Mouse (Mus musculus): ENCODE results near the gene Mfsd4b1. TPM values are rescaled to one million over a fixed set of nuclear protein-coding genes. Genes with fewer than 3 reads are reported as not detected.
A peak's percentile ranks its signal among the peaks of the same experiment; 100 is the strongest.

Gene Mfsd4b1
- polyA plus RNA-seq, 1 experiment from 2014 or later: 0.56 TPM

DNA sequence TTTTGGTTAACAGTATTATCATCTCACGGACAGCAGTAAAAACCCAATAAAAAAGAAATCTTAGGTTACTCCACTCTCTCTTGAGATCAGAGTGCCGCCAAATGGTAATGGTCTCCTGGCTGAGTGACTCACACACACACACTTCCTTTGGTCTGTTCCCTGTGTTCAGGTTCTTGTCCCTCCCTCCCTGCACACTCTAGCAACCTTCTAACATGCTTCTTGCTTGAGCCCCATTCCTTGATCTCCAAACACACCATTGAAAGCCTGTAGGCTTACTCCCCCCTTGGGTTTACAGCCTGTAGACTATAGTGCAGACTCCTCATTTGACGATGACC lies 33.7 kb upstream of the Mfsd4b1 start:
- no peak for ATAC-seq (ENCODE audit: low read depth)

DNA sequence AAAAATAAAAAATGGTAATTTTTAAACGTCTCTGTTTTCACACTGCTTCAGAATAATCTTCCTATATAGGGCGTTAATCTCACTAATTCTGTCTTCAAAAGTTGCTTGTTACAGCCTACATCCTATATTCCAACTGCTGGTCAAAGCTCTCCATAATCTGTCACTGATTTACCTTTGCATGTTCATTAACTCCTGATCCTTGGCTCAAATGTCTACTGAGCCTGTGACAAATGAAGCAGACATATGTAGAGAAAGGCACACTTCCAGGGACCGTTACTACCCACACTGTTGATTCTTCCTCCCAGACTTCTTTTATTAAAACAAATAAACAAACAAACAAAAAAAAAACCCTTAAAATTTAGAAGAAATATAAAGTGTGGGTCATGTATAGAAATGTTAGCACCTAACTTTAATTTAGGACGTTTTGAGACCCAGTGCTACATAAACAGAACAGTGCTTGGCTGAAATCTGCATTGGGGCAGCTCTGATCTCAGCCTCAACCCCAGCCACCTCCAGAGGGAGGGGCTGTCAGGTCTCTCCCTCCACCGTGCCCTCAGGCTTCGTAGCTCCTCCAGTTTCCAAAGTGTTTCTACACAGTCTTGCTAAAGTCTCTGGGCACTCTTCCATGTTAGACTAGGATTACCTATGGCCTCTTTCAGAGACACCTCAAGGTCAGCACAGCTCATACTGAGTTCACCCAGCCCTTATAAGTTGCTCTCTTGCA lies 33.2 kb upstream of the Mfsd4b1 start:
- Histone ChIP-seq H3K9ac (no peak overlapping the region), H3K36me3 (peaks cover 59% of the 10 kb centered on the region), H3K27ac (no peak overlapping the region), H3K4me2 (no peak overlapping the region), H3K4me3 (replicated peaks) (no peak overlapping the region), H3K9me3 (replicated peaks) (no peaks in the 10 kb centered on the region), H3K27me3 (no peaks in the 10 kb centered on the region), H3K4me1 (replicated peaks) (peaks cover 14% of the 10 kb centered on the region; the same call in 1 of the 2 replicates)
- ATAC-seq (ENCODE audit: low read depth) (no peak), DNase-seq (no peak)
- 62% methylated on average over 6 of the region's 6 CpGs for WGBS (ENCODE audit: insufficient replicate concordance)

More for the DNA sequence above, 33.7 kb upstream of the Mfsd4b1 start:
- Histone ChIP-seq H3K36me3 (peaks cover 54% of the 10 kb centered on the region), H3K4me3 (replicated peaks) (no peak overlapping the region), H3K9me3 (replicated peaks) (no peaks in the 10 kb centered on the region), H3K9ac (no peak overlapping the region), H3K27ac (no peak overlapping the region), H3K4me2 (no peak overlapping the region), H3K4me1 (replicated peaks) (peaks cover 14% of the 10 kb centered on the region; the same call in 1 of the 2 replicates), H3K27me3 (no peaks in the 10 kb centered on the region)
- DNase-seq: no peak
- 91% methylated on average over 3 of the region's 3 CpGs for WGBS (ENCODE audit: insufficient replicate concordance)

DNA sequence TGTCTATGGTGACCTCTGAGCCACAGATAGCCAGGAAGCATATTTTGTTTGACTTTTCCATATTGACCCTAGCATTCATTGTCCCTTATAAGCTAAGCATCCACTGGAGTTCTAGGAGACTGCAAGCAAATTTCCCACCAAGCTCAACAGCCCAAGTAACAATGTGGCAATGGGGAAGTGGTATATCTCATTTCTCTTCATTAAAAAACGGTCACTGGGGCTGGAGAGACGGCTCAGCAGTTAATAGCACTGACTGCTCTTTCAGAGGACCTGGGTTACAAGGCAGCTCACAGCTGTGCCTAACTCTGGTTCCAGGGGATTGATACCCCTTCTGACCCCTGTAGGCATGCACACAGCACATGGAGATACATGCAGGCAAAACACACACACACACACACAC lies 32.5 kb upstream of the Mfsd4b1 start:
- no peak overlapping the region for H3K9ac ChIP-seq
- H3K9me3 ChIP-seq (replicated peaks): no peaks in the 10 kb centered on the region
- 48% methylated on average over 2 of the region's 2 CpGs for WGBS (ENCODE audit: insufficient replicate concordance)
- DNase-seq (no peak), ATAC-seq (ENCODE audit: low read depth) (no peak)
- H3K4me1 ChIP-seq (replicated peaks): peaks cover 14% of the 10 kb centered on the region; the same call in 1 of the 2 replicates
- peaks cover 65% of the 10 kb centered on the region for H3K36me3 ChIP-seq
- no peak overlapping the region for H3K4me3 ChIP-seq (replicated peaks)
- H3K27ac ChIP-seq: no peak overlapping the region
- H3K4me2 ChIP-seq: no peak overlapping the region
- no peaks in the 10 kb centered on the region for H3K27me3 ChIP-seq

DNA sequence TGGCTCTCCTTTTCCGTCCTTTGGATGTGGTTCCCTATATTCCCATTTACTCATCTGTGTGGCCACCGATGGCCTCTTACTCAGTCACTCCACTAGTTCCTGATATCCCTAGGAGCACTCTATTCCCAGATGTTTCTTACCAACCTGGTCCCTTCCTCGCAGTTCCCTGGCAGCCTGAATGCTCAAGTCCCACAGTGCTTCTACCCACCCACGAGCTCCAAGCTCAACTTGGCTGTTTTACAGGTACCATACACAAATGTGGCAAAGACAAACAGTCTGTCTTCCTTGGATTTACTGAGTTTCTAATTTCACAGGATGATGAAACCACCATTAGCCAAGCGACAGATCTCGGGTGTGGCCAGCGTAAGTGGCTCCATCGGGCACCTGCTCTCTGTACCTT lies 29.4 kb upstream of the Mfsd4b1 start:
- Histone ChIP-seq H3K4me2 (no peak overlapping the region), H3K36me3 (peaks cover 77% of the 10 kb centered on the region), H3K27me3 (no peaks in the 10 kb centered on the region), H3K27ac (no peak overlapping the region), H3K9me3 (replicated peaks) (no peaks in the 10 kb centered on the region), H3K9ac (no peak overlapping the region), H3K4me3 (replicated peaks) (no peak overlapping the region), H3K4me1 (replicated peaks) (0 out of 2 replicates have a peak, but pooled peaks cover 10% of the 10 kb centered on the region)
- ATAC-seq (ENCODE audit: low read depth) (no peak), DNase-seq (no peak)
- WGBS (ENCODE audit: insufficient replicate concordance): 85% methylated on average over 8 of the region's 8 CpGs

DNA sequence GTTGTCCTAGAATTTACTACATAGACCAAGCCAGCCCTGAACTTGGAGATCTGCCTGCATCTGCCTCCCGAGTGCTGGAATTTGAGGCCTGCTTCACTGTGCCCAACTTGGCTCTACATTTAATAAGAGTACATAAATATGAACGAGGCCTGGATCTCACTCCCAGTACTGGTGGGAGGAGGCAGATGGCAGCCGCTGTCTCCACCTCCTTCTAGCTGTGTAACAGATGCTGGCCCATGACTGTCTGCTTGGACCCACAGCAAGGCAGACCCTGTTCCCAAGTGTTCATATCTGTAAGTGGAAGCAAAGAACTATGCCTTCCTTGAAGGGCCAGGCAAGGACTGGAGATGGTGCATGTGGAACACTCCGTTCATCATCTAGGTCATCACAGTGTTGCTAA lies 28.8 kb upstream of the Mfsd4b1 start:
- no peak overlapping the region for H3K27ac ChIP-seq
- H3K4me3 ChIP-seq (replicated peaks): no peak overlapping the region
- DNase-seq (no peak), ATAC-seq (ENCODE audit: low read depth) (no peak)
- no peaks in the 10 kb centered on the region for H3K9me3 ChIP-seq (replicated peaks)
- H3K9ac ChIP-seq: no peak overlapping the region
- 82% methylated on average over 4 of the region's 4 CpGs for WGBS (ENCODE audit: insufficient replicate concordance)
- peaks cover 75% of the 10 kb centered on the region for H3K36me3 ChIP-seq
- H3K4me2 ChIP-seq: no peak overlapping the region
- no peaks in the 10 kb centered on the region for H3K27me3 ChIP-seq
- H3K4me1 ChIP-seq (replicated peaks): 0 out of 2 replicates have a peak, but pooled peaks cover 10% of the 10 kb centered on the region

DNA sequence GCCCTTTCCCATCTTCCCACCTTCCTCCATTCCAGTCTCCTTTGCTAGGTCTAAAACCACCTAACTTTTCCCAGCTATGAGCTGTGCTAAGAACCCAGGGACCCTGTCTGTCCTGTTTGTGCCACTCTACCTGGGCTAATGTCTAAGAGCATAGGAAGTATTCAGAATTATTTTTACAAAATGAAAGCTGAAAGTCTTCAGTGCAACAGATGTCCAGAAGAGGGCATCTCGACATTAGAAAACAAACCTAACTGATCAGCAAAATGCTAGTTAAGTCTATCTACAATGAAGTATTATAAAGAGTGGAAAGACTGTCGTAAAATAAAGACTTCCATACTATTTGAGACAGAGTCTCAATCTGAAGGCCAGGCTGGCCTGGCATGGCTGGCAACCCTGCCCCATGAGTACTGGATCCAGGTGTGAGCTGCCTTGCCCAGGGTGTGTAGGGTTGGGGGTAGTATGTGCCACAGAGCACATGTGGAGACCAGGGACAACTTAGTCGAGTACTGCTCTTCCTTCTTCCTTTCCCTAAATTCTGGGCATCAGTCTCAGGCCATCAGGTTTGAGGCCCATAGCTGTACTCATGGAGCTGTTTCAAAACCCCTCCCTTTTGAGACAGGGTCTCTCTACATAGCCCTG lies 28.3 kb upstream of the Mfsd4b1 start:
- peaks cover 75% of the 10 kb centered on the region for H3K36me3 ChIP-seq
- no peak overlapping the region for H3K27ac ChIP-seq
- no peak overlapping the region for H3K4me3 ChIP-seq (replicated peaks)
- H3K9me3 ChIP-seq (replicated peaks): no peaks in the 10 kb centered on the region
- H3K9ac ChIP-seq: no peak overlapping the region
- 0 out of 2 replicates have a peak, but pooled peaks cover 8% of the 10 kb centered on the region for H3K4me1 ChIP-seq (replicated peaks)
- DNase-seq: no peak
- no peak overlapping the region for H3K4me2 ChIP-seq
- H3K27me3 ChIP-seq: no peaks in the 10 kb centered on the region
- 65% methylated on average over 3 of the region's 3 CpGs for WGBS (ENCODE audit: insufficient replicate concordance)
- peak; percentile 41; the same call in 1 of the 2 replicates for ATAC-seq (ENCODE audit: low read depth)

DNA sequence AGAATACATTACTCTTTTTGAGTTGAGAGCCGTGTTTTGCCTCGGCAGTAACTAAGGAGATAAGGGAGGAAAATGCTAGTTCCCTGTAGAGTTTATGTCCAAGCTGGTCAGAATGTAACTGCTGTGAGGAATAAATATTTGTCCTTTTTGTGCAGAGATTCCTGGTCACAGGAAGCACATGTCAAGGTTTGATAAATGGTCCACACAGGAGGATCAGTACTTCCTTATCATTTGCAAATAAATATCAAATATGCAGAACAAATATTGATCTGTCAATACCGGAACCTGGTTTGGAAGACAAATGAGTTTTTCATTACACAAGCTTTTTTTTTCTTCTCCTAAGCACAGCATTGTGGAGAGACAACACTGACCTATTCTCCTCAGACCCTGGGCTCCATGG lies 26.9 kb upstream of the Mfsd4b1 start:
- Histone ChIP-seq H3K9ac (no peak overlapping the region), H3K4me3 (replicated peaks) (no peak overlapping the region), H3K27ac (no peak overlapping the region), H3K36me3 (peaks cover 68% of the 10 kb centered on the region), H3K4me2 (no peak overlapping the region), H3K4me1 (replicated peaks) (0 out of 2 replicates have a peak, but pooled peaks cover 4% of the 10 kb centered on the region), H3K9me3 (replicated peaks) (no peaks in the 10 kb centered on the region), H3K27me3 (no peaks in the 10 kb centered on the region)
- DNase-seq (no peak), ATAC-seq (ENCODE audit: low read depth) (no peak)
- 75% methylated on average over 3 of the region's 3 CpGs for WGBS (ENCODE audit: insufficient replicate concordance)

DNA sequence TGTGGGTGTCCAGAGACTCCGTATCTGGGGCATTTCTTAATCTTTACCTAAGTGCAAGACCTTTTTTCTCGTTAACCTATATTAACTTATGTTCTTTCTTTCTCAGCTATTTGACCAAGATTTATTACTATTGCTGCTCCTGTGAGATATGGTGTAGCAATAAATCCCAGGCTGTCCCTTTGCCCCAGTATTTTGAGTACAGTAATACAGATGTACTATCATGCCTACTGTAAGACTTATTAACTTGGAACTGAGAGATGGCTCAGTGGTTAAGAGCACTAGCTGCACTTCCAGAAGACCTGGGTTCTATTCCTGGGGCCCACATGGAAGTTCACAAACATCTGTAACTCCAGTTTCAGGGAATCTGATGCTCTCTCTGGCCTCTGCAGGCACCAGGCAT lies 25.7 kb upstream of the Mfsd4b1 start:
- Histone ChIP-seq H3K4me1 (replicated peaks) (0 out of 2 replicates have a peak, but pooled peaks cover 2% of the 10 kb centered on the region), H3K4me2 (no peak overlapping the region), H3K27ac (no peak overlapping the region), H3K4me3 (replicated peaks) (no peak overlapping the region), H3K27me3 (no peaks in the 10 kb centered on the region), H3K9me3 (replicated peaks) (no peaks in the 10 kb centered on the region), H3K9ac (no peak overlapping the region), H3K36me3 (peaks cover 55% of the 10 kb centered on the region)
- no peak for DNase-seq
- no peak for ATAC-seq (ENCODE audit: low read depth)
- WGBS (ENCODE audit: insufficient replicate concordance): 89% methylated on average over 2 of the region's 2 CpGs

DNA sequence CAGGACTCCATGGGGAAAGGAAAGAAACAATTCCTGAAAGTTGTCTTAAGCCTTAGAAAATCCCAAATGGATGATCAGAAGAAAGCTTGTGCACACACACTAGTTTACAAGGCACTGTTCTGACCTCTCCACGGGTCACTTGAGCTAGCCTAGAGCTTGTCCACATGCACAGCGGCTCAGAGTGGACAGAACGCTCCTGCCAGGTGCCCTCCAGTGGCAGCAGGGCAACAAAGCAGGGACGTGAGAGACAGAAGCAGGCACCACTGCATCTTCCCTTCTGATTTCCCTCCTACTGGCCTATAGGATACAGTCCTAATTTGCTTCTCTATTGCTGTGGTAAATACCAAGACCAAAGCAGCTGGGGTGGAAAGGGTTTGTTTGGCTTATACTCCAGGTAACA lies 16.3 kb upstream of the Mfsd4b1 start:
- 0 out of 2 replicates have a peak, but pooled peaks cover 3% of the 10 kb centered on the region for H3K4me1 ChIP-seq (replicated peaks)
- no peaks in the 10 kb centered on the region for H3K9me3 ChIP-seq (replicated peaks)
- no peak overlapping the region for H3K9ac ChIP-seq
- ATAC-seq (ENCODE audit: low read depth) (0 out of 2 replicates have a peak, but pooled peaks have one; percentile 20), DNase-seq (no peak)
- peaks cover 49% of the 10 kb centered on the region for H3K36me3 ChIP-seq
- no peaks in the 10 kb centered on the region for H3K27me3 ChIP-seq
- WGBS (ENCODE audit: insufficient replicate concordance): 60% methylated on average over 4 of the region's 4 CpGs
- H3K4me3 ChIP-seq (replicated peaks): no peak overlapping the region
- H3K27ac ChIP-seq: no peak overlapping the region
- no peak overlapping the region for H3K4me2 ChIP-seq

DNA sequence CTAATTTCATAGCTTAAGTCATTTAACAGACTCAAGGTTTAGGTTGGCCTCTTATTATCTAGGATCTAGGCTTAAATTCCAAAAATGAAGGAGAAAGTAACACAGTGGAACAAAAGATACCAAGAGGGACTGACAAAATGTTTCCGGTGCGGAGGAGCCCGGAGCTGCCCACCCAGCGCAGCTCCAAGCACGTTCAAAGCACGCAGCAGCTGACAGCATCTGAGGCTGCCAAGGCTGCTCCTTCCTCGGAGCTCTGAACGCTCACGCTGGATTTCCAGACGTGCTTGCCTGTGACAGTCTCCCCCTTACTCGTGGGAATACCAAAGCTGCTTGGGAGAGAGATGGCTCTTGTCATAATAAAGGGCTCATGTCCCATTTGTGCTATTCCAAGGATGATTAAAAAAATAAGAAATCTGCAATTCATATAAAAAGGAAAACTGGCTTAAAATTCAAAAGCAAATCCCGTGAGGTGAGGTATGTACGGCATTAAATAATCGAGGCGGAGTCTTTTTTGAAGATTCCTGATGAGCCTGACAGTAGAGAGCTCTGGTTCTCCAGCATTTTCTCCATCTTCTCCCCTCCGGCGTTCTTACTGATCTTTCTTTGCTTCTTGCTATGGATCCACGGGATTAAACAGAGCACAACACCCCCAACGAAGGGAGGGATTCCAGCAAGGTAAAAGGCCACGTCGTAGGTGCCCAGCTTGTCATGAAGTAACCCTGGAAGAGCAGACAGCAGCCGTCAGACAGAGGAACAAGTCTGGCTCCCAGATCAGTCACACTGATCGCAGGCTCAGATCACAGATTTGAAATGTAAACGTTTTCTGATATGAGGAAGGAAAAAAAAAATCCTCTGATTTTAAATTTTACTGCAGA lies 11.9 kb upstream of the Mfsd4b1 start:
- Histone ChIP-seq H3K27me3 (no peaks in the 10 kb centered on the region), H3K27ac (no peak overlapping the region), H3K4me1 (replicated peaks) (0 out of 2 replicates have a peak, but pooled peaks cover 3% of the 10 kb centered on the region), H3K4me3 (replicated peaks) (no peak overlapping the region), H3K9me3 (replicated peaks) (no peaks in the 10 kb centered on the region), H3K4me2 (no peak overlapping the region), H3K36me3 (peaks cover 73% of the 10 kb centered on the region), H3K9ac (no peak overlapping the region)
- DNase-seq (no peak), ATAC-seq (ENCODE audit: low read depth) (no peak)
- 85% methylated on average over 24 of the region's 24 CpGs for WGBS (ENCODE audit: insufficient replicate concordance)

DNA sequence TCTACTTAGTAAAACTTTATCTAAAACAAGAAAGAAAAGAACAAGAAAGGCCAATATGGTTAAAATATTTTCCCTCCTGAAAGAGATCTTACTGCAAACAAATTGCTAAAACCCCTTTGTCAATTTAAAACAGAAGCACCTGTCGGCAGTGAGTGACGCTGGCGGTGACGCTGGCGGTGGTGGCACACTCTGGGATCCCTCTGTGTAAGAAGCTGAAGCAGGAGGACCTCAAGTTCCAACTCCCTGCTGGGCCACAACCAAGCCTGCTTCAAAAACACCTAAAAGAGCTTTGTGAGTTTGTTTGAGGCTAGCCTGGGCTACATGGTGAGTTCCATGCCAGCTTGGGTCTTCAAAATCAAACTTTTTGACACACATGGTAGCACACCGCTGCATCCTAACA lies 9.9 kb upstream of the Mfsd4b1 start:
- DNase-seq (no peak), ATAC-seq (ENCODE audit: low read depth) (no peak)
- H3K36me3 ChIP-seq: peaks cover 58% of the 10 kb centered on the region
- H3K9ac ChIP-seq: no peak overlapping the region
- no peaks in the 10 kb centered on the region for H3K27me3 ChIP-seq
- WGBS (ENCODE audit: insufficient replicate concordance): 97% methylated on average over 6 of the region's 6 CpGs
- no peaks in the 10 kb centered on the region for H3K9me3 ChIP-seq (replicated peaks)
- H3K4me2 ChIP-seq: no peak overlapping the region
- H3K4me1 ChIP-seq (replicated peaks): no peaks in the 10 kb centered on the region
- H3K4me3 ChIP-seq (replicated peaks): no peak overlapping the region
- no peak overlapping the region for H3K27ac ChIP-seq

All from liver, embryonic 13.5 days (tissue).